Mouse (Mus musculus) WW6 (cell line): ENCODE data around the gene Gm28729.

Experiments used
- DNase-seq: peaks from one replicate; pipeline ENCODE4 v3.0.0-alpha.2; 2013; ENCODE audit warnings: low read depth, low spot score

Gene Gm28729

DNA sequence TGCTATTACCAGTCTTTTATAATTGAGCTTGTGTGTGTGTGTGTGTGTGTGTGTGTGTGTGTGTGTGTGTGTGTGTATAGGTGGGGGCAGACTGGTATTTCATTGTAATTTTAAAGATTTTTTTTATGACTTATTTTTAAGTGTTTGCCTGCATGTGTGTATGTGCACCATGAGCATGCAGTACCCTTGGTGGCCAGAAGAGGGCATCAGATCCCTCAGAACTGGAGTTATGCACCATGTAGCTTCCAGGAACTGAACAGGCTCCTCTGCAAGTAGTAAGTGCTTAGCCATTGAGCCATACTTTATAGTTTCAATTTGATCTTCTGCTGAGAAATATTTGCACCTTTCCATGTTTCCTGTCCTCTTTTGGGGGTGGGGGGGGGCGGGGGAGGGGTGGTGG, 63.5 kb downstream of the Gm28729 start:
- DNase-seq, result no peak

DNA sequence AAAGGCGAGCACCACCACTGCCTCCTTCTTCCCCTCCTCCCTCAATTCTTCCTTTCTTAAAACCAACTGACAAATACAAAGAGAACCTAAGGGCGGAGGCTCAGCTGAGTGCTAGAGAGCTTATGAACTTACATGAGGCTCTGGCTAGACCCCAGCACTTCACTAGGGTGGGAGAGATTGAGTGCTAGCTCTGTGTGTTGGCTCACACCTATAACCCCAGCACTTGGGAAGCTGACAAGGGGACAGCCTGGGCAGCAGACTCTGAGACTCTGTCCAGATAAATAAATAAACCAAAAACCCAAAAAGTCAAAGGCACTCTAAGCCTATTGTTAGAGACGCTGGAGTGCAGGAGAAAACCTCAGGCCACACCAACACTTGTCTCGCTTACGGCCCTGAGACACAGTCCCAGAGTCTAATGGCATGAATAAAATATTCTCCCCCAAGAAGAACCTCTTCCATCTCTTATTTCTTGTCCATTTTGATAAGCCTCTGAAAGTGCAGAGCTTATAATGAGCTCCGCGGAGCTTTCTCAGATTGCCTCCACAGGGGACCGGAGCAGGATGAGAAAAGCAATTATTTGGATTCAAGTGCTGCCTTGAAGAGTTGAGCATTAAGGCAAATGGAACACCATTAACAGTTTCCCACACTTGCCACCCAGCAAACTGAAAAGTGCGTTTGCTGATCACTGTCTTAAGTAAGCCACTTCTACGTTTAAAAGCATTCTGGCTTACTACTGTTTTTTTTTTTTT, 64.8 kb downstream of the Gm28729 start:
- no peak for DNase-seq

DNA sequence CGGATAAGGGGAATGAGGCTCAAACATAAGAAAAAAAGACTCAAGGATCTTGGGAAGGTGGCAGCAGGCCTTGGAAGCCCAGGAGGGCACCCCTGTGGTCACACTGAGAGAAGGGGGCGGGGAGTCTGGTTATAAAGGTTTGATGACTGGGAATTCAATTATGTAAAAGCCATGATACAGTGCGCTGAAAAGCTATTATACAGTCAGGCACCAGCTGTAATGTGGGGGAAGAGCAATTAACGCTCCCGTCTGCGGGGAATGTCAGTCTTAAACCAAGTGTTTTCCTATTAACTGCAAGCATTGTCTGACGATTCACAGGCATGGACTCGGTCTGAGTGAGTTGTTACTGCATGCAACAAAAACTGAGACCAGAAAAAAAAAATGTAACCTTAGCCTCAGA, 69.4 kb downstream of the Gm28729 start:
- no peak for DNase-seq

DNA sequence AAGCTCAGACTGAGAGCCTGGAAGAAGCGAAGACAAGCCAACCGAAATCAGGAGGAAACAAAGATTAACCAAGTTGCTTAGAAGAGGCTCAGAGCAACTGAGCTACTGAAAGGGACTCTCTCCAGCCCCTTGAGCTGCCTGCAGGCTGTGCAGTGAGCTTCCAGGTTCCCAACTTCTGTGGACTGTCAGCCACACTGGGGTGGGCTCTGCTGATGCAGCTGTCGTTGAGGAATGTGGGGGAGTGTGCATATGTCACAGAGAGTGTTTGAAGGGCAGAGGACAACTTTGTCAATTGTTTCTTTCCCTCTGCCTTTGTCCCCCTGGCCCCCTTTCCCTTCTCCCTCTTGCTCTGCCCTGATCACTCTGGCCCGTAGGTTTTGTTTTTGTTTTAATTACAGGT, 72.1 kb downstream of the Gm28729 start:
- DNase-seq, result no peak

DNA sequence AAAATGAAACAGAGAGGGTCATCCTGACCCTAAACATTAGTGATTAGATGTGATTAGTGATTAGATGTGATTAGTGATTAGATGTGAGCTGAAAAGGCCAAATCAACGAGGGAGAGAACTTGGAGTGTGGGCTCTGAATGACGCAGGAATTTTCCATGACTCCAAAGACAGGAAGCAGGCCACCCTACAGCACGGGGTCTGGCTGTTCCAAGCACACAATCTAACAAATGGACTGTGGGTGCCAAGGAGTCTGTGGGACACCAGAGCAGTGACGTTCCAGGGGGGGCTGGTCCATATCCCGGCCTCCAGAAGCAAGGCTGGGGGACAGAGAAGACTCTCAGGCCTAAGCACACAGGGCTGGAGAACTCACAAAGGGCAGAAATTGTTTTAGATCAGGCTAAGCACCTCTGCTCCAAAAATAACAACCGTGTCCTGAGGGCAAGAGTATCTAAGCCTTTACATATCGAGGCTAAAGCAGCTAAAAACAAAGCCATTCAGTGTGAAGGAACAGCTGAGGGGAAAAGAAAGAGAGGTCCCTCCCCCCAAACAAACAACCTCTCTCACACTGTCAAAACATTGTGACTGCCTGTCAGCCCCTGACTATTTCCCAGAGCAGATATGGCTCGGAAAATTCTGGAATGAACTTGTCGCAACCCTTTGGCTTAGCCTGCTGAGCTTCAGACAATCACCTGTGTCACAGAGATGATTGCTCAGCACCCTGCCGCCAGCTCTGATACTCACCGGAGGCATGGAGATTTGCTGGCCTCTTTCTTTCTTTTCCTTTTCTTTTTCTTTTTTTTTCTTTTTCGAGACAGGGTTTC, 74.0 kb downstream of the Gm28729 start:
- no peak for DNase-seq

- no peak for DNase-seq
Measured at GRCm38 (mm10) chr9:96449514-96449913, 75.5 kb downstream of the Gm28729 start.

DNA sequence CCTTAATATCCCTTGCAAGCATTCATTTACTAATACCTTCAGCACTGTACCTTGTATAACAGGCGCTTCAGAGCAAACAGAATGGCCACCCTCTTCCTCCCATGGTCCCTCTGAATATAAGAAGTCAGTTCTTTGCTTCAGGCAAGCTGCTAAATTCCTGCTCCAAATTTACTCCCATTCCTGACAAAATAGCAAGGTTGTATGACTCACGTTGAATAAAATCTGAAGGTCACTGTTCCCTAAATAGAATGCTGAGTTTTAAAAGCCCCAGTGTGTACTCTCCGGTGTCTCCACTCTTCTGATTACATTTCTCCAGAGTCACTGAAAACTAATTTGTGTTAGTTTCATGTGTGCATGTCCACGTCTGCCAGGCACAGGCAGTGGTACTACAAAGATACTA, 79.7 kb downstream of the Gm28729 start:
- DNase-seq, result no peak

- DNase-seq, result no peak
Measured at GRCm38 (mm10) chr9:96442081-96442480, 83.0 kb downstream of the Gm28729 start.

DNA sequence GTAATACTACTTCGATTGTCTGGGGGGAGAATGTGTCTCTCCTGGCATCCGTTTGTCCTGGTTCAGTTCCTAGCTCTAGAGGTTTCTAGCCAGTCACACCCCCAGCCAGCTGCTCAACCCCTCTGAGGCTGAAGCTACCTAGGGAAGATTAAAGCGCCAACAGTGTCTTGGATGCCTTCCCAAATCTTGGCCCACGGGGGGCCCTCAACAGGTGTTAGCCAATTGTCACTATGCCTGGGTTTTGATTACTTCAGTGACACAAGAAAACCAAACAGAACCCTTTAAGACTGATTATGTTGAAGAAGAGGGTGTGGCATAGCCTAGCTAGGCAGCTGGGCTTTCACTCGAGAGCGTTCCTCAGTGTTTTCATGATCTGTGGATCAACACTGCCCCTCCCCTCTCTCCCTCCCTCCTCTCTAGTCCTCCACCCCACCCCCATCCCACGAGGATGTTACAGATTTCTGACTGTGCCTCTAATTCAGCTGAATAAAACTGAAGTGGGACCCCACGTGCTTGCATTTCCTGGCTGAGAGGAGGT, 86.7 kb downstream of the Gm28729 start:
- DNase-seq, result no peak

- DNase-seq, result no peak
Measured at GRCm38 (mm10) chr9:96437805-96438333, 87.2 kb downstream of the Gm28729 start.

GRCm38 (mm10) chr9:96436901-96437804, 87.9 kb downstream of the Gm28729 start:
- no peak for DNase-seq
